Mouse (Mus musculus): ENCODE measurements around the gene Senp6.
"Not testable (repeated sequence)": the region's sequence is repeated elsewhere in the genome, so short reads cannot be mapped to it uniquely, and the experiment has no call there.

Gene Senp6

GRCm38 (mm10) chr9:80074949-80075348 is 8.2 kb downstream of the Senp6 start:
- no peak for DNase-seq (ENCODE audit: low read depth, low spot score)

- DNase-seq (ENCODE audit: low read depth, low spot score) = no peak
Measured at GRCm38 (mm10) chr9:80080941-80081340, 14.2 kb downstream of the Senp6 start.

GRCm38 (mm10) chr9:80084429-80085092 is 17.9 kb downstream of the Senp6 start:
- DNase-seq (ENCODE audit: low read depth, low spot score) = no peak

- DNase-seq (ENCODE audit: low read depth, low spot score) = no peak
Measured at GRCm38 (mm10) chr9:80085665-80086064, 19.0 kb downstream of the Senp6 start.

GRCm38 (mm10) chr9:80086272-80086966 is 19.7 kb downstream of the Senp6 start:
- DNase-seq (ENCODE audit: low read depth, low spot score) = not testable (repeated sequence)

- DNase-seq (ENCODE audit: low read depth, low spot score) = no peak
Measured at GRCm38 (mm10) chr9:80089409-80089808, 22.7 kb downstream of the Senp6 start.

- DNase-seq (ENCODE audit: low read depth, low spot score) = no peak
Measured at GRCm38 (mm10) chr9:80096325-80096724, 29.6 kb downstream of the Senp6 start.

GRCm38 (mm10) chr9:80145992-80146587 is 79.4 kb downstream of the Senp6 start:
- no peak for DNase-seq (ENCODE audit: low read depth, low spot score)

- no peak for DNase-seq (ENCODE audit: low read depth, low spot score)
Measured at GRCm38 (mm10) chr9:80149594-80149993, 82.9 kb downstream of the Senp6 start.

GRCm38 (mm10) chr9:80155277-80155676 is 88.6 kb downstream of the Senp6 start:
- no peak for DNase-seq (ENCODE audit: low read depth, low spot score)

- no peak for DNase-seq (ENCODE audit: low read depth, low spot score)
Measured at GRCm38 (mm10) chr9:80156780-80157179, 90.1 kb downstream of the Senp6 start.

GRCm38 (mm10) chr9:80157840-80158465 is 91.2 kb downstream of the Senp6 start:
- DNase-seq (ENCODE audit: low read depth, low spot score) = no peak

GRCm38 (mm10) chr9:80158937-80159336 is 92.2 kb downstream of the Senp6 start:
- no peak for DNase-seq (ENCODE audit: low read depth, low spot score)

GRCm38 (mm10) chr9:80161451-80161850 is 94.7 kb downstream of the Senp6 start:
- no peak for DNase-seq (ENCODE audit: low read depth, low spot score)

GRCm38 (mm10) chr9:80163126-80163723 is 96.5 kb downstream of the Senp6 start:
- no peak for DNase-seq (ENCODE audit: low read depth, low spot score)

- no peak for DNase-seq (ENCODE audit: low read depth, low spot score)
Measured at GRCm38 (mm10) chr9:80164191-80164590, 97.5 kb downstream of the Senp6 start.

- DNase-seq (ENCODE audit: low read depth, low spot score) = peak; percentile 92
Measured at GRCm38 (mm10) chr9:80164611-80165474, 98.1 kb downstream of the Senp6 start, which contains the start of gene Myo6. TSS of gene Myo6 (plus strand) at chr9:80165031.

- no peak for DNase-seq (ENCODE audit: low read depth, low spot score)
Measured at GRCm38 (mm10) chr9:80165690-80166089, 99.0 kb downstream of the Senp6 start.

- DNase-seq (ENCODE audit: low read depth, low spot score) = no peak
Measured at GRCm38 (mm10) chr9:80166425-80166824, 99.7 kb downstream of the Senp6 start.

- no peak for DNase-seq (ENCODE audit: low read depth, low spot score)
Measured at GRCm38 (mm10) chr9:80167089-80167488, 100.4 kb downstream of the Senp6 start.

GRCm38 (mm10) chr9:80169551-80169950 is 102.8 kb downstream of the Senp6 start:
- no peak for DNase-seq (ENCODE audit: low read depth, low spot score)
